Mouse (Mus musculus) heart, embryonic 11.5 days (tissue): ENCODE results near the gene 2900026A02Rik. TPM values are rescaled to one million over a fixed set of nuclear protein-coding genes. Genes with fewer than 3 reads are reported as not detected.
A peak's percentile ranks its signal among the peaks of the same experiment; 100 is the strongest.

Experiments used
- ATAC-seq: fragments of 200-750 bp; cut with Nextera tagmentation; replicated peaks from 2 replicates; pipeline ENCODE4 v1.8.0; 2017; ENCODE audit warnings: moderate library complexity; ENCODE audit not compliant: insufficient number of reproducible peaks, low FRiP score, low TSS enrichment
- H3K27ac ChIP-seq: fragments of 300-500 bp; sonication (generic); 2 replicates; pipeline ENCODE4 v1.5.1; 2014; ENCODE audit warnings: mild to moderate bottlenecking, low read depth, low read length
- H3K27me3 ChIP-seq: fragments of 300-500 bp; sonication (generic); 2 replicates; pipeline ENCODE4 v1.6.1; 2014; ENCODE audit warnings: mild to moderate bottlenecking, low read length, mixed read lengths; ENCODE audit not compliant: control insufficient read depth, insufficient read depth
- H3K36me3 ChIP-seq: fragments of 300-500 bp; sonication (generic); 2 replicates; pipeline ENCODE4 v1.6.1; 2014; ENCODE audit warnings: mild to moderate bottlenecking, low read length, moderate library complexity, mixed read lengths; ENCODE audit not compliant: control insufficient read depth, insufficient read depth
- H3K4me1 ChIP-seq: fragments of 300-500 bp; sonication (generic); 2 replicates; pipeline ENCODE4 v1.6.1; 2014; ENCODE audit warnings: low read length; ENCODE audit not compliant: control insufficient read depth, insufficient read depth
- H3K4me2 ChIP-seq: fragments of 300-500 bp; sonication (generic); 2 replicates; pipeline ENCODE4 v1.6.1; 2014; ENCODE audit warnings: mild to moderate bottlenecking, moderate library complexity
- H3K4me3 ChIP-seq: fragments of 300-500 bp; sonication (generic); 2 replicates; pipeline ENCODE4 v1.5.1; 2014; ENCODE audit warnings: low read depth, low read length
- H3K9ac ChIP-seq: fragments of 300-500 bp; sonication (generic); 2 replicates; pipeline ENCODE4 v1.6.1; 2014; ENCODE audit warnings: mild to moderate bottlenecking, low read depth, low read length, moderate library complexity
- H3K9me3 ChIP-seq: fragments of 300-500 bp; sonication (generic); replicated peaks from 2 replicates; pipeline ENCODE4 v1.6.1; 2016; ENCODE audit warnings: low read length; ENCODE audit not compliant: control insufficient read depth
- WGBS: fragments of 180-500 bp; shearing (Covaris S2); extraction: QIAGEN DNeasy Blood & Tissue Kit; methylation state at CpG from one replicate; pipeline ENCODE4 v1.1.7; 2014; ENCODE audit not compliant: insufficient replicate concordance; 5-methylcytosine and 5-hydroxymethylcytosine counted together
- polyA plus RNA-seq: library from polyadenylated mRNA; unstranded; fragments of >200 nt; fragmentation: Nextera tagmentation; extraction: Ambion mirVana; gene quantifications from 2 replicates; pipeline ENCODE4 v1.2.1, GENCODE M21; 2014

The 2900026A02Rik gene
- polyA plus RNA-seq, 1 experiment from 2014 or later = 7.0 TPM

GRCm38 (mm10) chr5:113164448-113164847 lies 56.6 kb downstream of the 2900026A02Rik start:
- H3K27me3 ChIP-seq = no peaks in the 10 kb centered on the region
- H3K4me3 ChIP-seq = no peak overlapping the region
- H3K4me2 ChIP-seq = peak overlapping the region; percentile 48
- H3K4me1 ChIP-seq = peaks cover 54% of the 10 kb centered on the region
- WGBS = 20% methylated on average over 9 of the region's 9 CpGs
- H3K9me3 ChIP-seq = no peaks in the 10 kb centered on the region
- H3K27ac ChIP-seq = no peak overlapping the region; the same call in 1 of the 2 replicates
- H3K9ac ChIP-seq = no peak overlapping the region
- no peaks in the 10 kb centered on the region for H3K36me3 ChIP-seq
- ATAC-seq = peak; percentile 51

GRCm38 (mm10) chr5:113163116-113163515 lies 57.9 kb downstream of the 2900026A02Rik start:
- peaks cover 66% of the 10 kb centered on the region for H3K4me1 ChIP-seq
- H3K4me2 ChIP-seq = peak overlapping the region; percentile 84
- peak overlapping the region; percentile 64 for H3K9ac ChIP-seq
- H3K27ac ChIP-seq = peak overlapping the region; percentile 35; the same call in 1 of the 2 replicates
- H3K9me3 ChIP-seq = no peaks in the 10 kb centered on the region
- no peaks in the 10 kb centered on the region for H3K27me3 ChIP-seq
- peak overlapping the region; percentile 42 for H3K4me3 ChIP-seq
- no peak; the same call in 1 of the 2 replicates for ATAC-seq
- under 1% methylated on average over 13 of the region's 13 CpGs for WGBS
- H3K36me3 ChIP-seq = no peaks in the 10 kb centered on the region

DNA sequence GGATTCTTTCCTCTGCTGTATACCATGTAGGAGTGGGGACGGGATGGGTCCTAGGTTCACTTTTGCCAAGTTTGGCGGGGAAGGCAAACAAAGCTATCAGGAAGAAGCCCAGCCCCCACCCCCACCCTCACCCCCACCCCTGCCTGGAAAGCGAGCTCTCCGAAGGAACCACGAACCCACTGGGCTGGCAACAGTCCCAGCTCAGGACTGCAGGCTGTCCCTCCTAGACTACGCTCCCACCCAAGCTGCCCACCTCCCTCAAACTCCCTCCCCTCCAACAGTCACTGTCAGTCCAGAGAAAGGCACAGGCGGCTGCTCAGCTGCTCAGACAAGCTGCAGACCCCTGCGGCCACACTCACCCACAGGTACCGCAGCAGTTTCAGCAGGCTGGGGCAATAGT lies 58.3 kb downstream of the 2900026A02Rik start:
- Histone ChIP-seq H3K9me3 (no peaks in the 10 kb centered on the region), H3K27me3 (no peaks in the 10 kb centered on the region), H3K4me3 (peak overlapping the region; percentile 42), H3K4me2 (peak overlapping the region; percentile 84), H3K9ac (peak overlapping the region; percentile 64), H3K27ac (peak overlapping the region; percentile 35; the same call in 1 of the 2 replicates), H3K36me3 (no peaks in the 10 kb centered on the region), H3K4me1 (peaks cover 71% of the 10 kb centered on the region)
- 4% methylated on average over 9 of the region's 9 CpGs for WGBS
- no peak for ATAC-seq

DNA sequence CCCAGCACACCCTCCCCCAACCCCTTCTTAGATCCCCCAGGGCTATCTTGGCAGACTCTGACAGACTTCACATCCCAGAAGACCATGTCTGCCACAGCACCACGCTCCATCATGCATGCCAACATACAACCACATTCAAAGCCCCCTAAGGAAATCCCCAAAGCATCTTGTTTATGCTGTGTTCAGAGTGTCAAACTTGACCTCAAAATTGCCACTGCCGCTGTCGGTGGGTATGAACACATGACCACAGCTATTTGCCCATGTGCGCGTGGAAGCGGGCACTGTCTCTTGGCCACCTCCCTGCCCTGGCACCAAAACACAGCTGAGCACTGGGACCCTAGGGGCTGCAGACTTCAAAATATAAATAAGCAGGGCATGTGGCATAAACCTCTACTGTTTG lies 59.5 kb downstream of the 2900026A02Rik start:
- no peak overlapping the region for H3K9ac ChIP-seq
- WGBS = 89% methylated on average over 6 of the region's 6 CpGs
- no peak for ATAC-seq
- no peaks in the 10 kb centered on the region for H3K36me3 ChIP-seq
- H3K9me3 ChIP-seq = no peaks in the 10 kb centered on the region
- H3K27ac ChIP-seq = no peak overlapping the region
- H3K27me3 ChIP-seq = no peaks in the 10 kb centered on the region
- no peak overlapping the region for H3K4me2 ChIP-seq
- H3K4me3 ChIP-seq = no peak overlapping the region
- H3K4me1 ChIP-seq = peaks cover 72% of the 10 kb centered on the region

- Histone ChIP-seq H3K4me2 (no peak overlapping the region), H3K4me1 (peaks cover 61% of the 10 kb centered on the region), H3K27me3 (no peaks in the 10 kb centered on the region), H3K27ac (no peak overlapping the region; the same call in 1 of the 2 replicates), H3K4me3 (no peak overlapping the region), H3K9ac (no peak overlapping the region), H3K36me3 (no peaks in the 10 kb centered on the region), H3K9me3 (no peaks in the 10 kb centered on the region)
- ATAC-seq = no peak
- WGBS = 69% methylated on average over 10 of the region's 10 CpGs
These were observed 60.7 kb downstream of the 2900026A02Rik start for GRCm38 (mm10) chr5:113160320-113160719.

- no peaks in the 10 kb centered on the region for H3K9me3 ChIP-seq
- no peaks in the 10 kb centered on the region for H3K36me3 ChIP-seq
- H3K27me3 ChIP-seq = no peaks in the 10 kb centered on the region
- H3K4me1 ChIP-seq = peaks cover 49% of the 10 kb centered on the region
- H3K4me3 ChIP-seq = no peak overlapping the region
- H3K9ac ChIP-seq = peak overlapping the region; percentile 19; the same call in 1 of the 2 replicates
- ATAC-seq = no peak
- 17% methylated on average over 8 of the region's 8 CpGs for WGBS
- H3K4me2 ChIP-seq = peak overlapping the region; percentile 11
- peak overlapping the region; percentile 72 for H3K27ac ChIP-seq
These were observed 62.2 kb downstream of the 2900026A02Rik start for GRCm38 (mm10) chr5:113158759-113159355.

DNA sequence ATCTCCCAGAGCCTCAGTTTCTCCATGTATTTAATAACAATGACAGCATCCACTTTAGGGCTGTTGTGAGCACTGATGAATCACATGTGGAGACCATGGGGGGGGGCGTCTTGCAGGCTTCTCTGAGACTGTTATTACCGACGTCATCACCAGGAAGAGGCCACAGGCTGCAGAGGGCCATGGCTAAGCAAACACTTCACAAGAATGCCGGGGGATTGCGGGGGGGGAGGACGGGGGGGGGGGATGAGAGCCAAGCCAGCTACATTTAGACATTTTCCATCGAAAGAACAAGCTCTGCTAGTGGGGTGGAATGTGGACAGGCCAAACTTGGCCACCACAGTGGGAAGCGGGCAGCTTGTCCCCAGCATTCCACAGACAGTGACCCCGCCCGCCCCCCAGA lies 63.4 kb downstream of the 2900026A02Rik start:
- Histone ChIP-seq H3K4me2 (no peak overlapping the region), H3K9ac (no peak overlapping the region), H3K4me3 (no peak overlapping the region), H3K27me3 (no peaks in the 10 kb centered on the region), H3K27ac (peak overlapping the region; percentile 72; the same call in 1 of the 2 replicates), H3K36me3 (no peaks in the 10 kb centered on the region), H3K9me3 (no peaks in the 10 kb centered on the region), H3K4me1 (peaks cover 49% of the 10 kb centered on the region)
- 15% methylated on average over 10 of the region's 10 CpGs for WGBS
- no peak for ATAC-seq

GRCm38 (mm10) chr5:113157006-113157405 lies 64.0 kb downstream of the 2900026A02Rik start:
- ATAC-seq = no peak
- Histone ChIP-seq H3K4me1 (peaks cover 48% of the 10 kb centered on the region), H3K4me3 (no peak overlapping the region), H3K4me2 (no peak overlapping the region), H3K27me3 (no peaks in the 10 kb centered on the region), H3K36me3 (no peaks in the 10 kb centered on the region), H3K9ac (no peak overlapping the region), H3K27ac (no peak overlapping the region), H3K9me3 (no peaks in the 10 kb centered on the region)
- 64% methylated on average over 5 of the region's 5 CpGs for WGBS

GRCm38 (mm10) chr5:113155133-113155532 lies 65.9 kb downstream of the 2900026A02Rik start:
- WGBS = 3% methylated on average over 8 of the region's 8 CpGs
- H3K27me3 ChIP-seq = no peaks in the 10 kb centered on the region
- peaks cover 49% of the 10 kb centered on the region for H3K4me1 ChIP-seq
- ATAC-seq = no peak
- H3K36me3 ChIP-seq = no peaks in the 10 kb centered on the region
- H3K9ac ChIP-seq = no peak overlapping the region
- H3K27ac ChIP-seq = no peak overlapping the region
- H3K9me3 ChIP-seq = no peaks in the 10 kb centered on the region
- no peak overlapping the region for H3K4me3 ChIP-seq
- H3K4me2 ChIP-seq = no peak overlapping the region
